Mouse (Mus musculus) thymus, adult 2 months (tissue): ENCODE measurements around the gene Rptor. TPM values are rescaled to one million over a fixed set of nuclear protein-coding genes. Genes with fewer than 3 reads are reported as not detected.

Experiments used
- DNase-seq: peaks from one replicate; pipeline ENCODE4 v3.0.0; 2021
- H3K27ac ChIP-seq: fragments of 200-500 bp; 2 replicates; pipeline ENCODE4 v1.5.1; 2012; ENCODE audit warnings: low read length, control low read depth; ENCODE audit not compliant: control insufficient read depth, insufficient read depth
- H3K27me3 ChIP-seq: fragments of 200-500 bp; 2 replicates; pipeline ENCODE4 v1.6.1; 2012; ENCODE audit warnings: mild to moderate bottlenecking, low read length, moderate library complexity, mixed read lengths; ENCODE audit not compliant: control insufficient read depth, insufficient read depth
- H3K36me3 ChIP-seq: fragments of 200-500 bp; 2 replicates; pipeline ENCODE4 v1.6.1; 2012; ENCODE audit warnings: mild to moderate bottlenecking, low read length, moderate library complexity; ENCODE audit not compliant: control insufficient read depth, insufficient read depth
- H3K4me1 ChIP-seq: fragments of 200-500 bp; replicated peaks from 2 replicates; pipeline ENCODE4 v1.6.1; 2012; ENCODE audit warnings: low read length; ENCODE audit not compliant: control insufficient read depth, insufficient read depth
- H3K4me3 ChIP-seq: fragments of 200-500 bp; 2 replicates; pipeline ENCODE4 v1.5.1; 2012; ENCODE audit warnings: mild to moderate bottlenecking, low read length, control low read depth, moderate library complexity; ENCODE audit not compliant: control insufficient read depth, insufficient read depth
- CTCF ChIP-seq: fragments of 200-500 bp; IDR thresholded peaks from 2 replicates; pipeline ENCODE4 v1.5.1; 2012; ENCODE audit warnings: mild to moderate bottlenecking, control low read depth, low read length, moderate library complexity, borderline replicate concordance; ENCODE audit not compliant: control insufficient read depth, poor library complexity, insufficient read depth; ENCODE audit errors: extremely low read depth
- POLR2A ChIP-seq: fragments of 200-500 bp; IDR thresholded peaks from 2 replicates; pipeline ENCODE4 v1.6.1; 2012; ENCODE audit warnings: mild to moderate bottlenecking, low read length, control low read depth, moderate library complexity; ENCODE audit not compliant: control insufficient read depth, poor library complexity, insufficient read depth; ENCODE audit errors: extremely low read depth
- WGBS: fragments of 180-500 bp; shearing (Covaris S2); methylation state at CpG from one replicate; pipeline ENCODE4 v1.1.7; 2018; 5-methylcytosine and 5-hydroxymethylcytosine counted together
- polyA plus RNA-seq: library from polyadenylated mRNA; depleted of rRNA; stranded (reverse); fragments of >200 nt; gene quantifications from 2 replicates; pipeline ENCODE4 v1.2.3, GENCODE M21; 2012

The Rptor gene
- polyA plus RNA-seq, 1 experiment: 58.7 TPM

GRCm38 (mm10) chr11:119732961-119733656 is 130.4 kb downstream of the Rptor start:
- H3K27me3 ChIP-seq: no peaks in the 10 kb centered on the region
- H3K36me3 ChIP-seq: no peaks in the 10 kb centered on the region
- no peak overlapping the region for H3K4me3 ChIP-seq
- DNase-seq: no peak
- no peak overlapping the region for H3K27ac ChIP-seq
- WGBS: 61% methylated on average over 4 of the region's 4 CpGs
- TF ChIP-seq CTCF (no peak), POLR2A (no peak)
- H3K4me1 ChIP-seq: no peaks in the 10 kb centered on the region

- no peak for TF ChIP-seq CTCF
- Histone ChIP-seq H3K4me1 (no peaks in the 10 kb centered on the region), H3K27ac (no peak overlapping the region), H3K36me3 (no peaks in the 10 kb centered on the region), H3K4me3 (no peak overlapping the region), H3K27me3 (no peaks in the 10 kb centered on the region)
- 99% methylated on average over 7 of the region's 7 CpGs for WGBS
- DNase-seq: no peak
Observed at GRCm38 (mm10) chr11:119733657-119733990, 130.9 kb downstream of the Rptor start.

GRCm38 (mm10) chr11:119735152-119735551 is 132.4 kb downstream of the Rptor start:
- Histone ChIP-seq H3K27me3 (no peaks in the 10 kb centered on the region), H3K27ac (no peak overlapping the region), H3K4me3 (no peak overlapping the region), H3K4me1 (no peaks in the 10 kb centered on the region), H3K36me3 (no peaks in the 10 kb centered on the region)
- no peak for DNase-seq
- WGBS: 87% methylated on average over 2 of the region's 2 CpGs
- TF ChIP-seq POLR2A (no peak), CTCF (no peak)

- TF ChIP-seq CTCF (no peak), POLR2A (no peak)
- Histone ChIP-seq H3K27me3 (no peaks in the 10 kb centered on the region), H3K27ac (no peak overlapping the region), H3K36me3 (no peaks in the 10 kb centered on the region), H3K4me3 (no peak overlapping the region), H3K4me1 (no peaks in the 10 kb centered on the region)
- no peak for DNase-seq
- WGBS: 94% methylated on average over 7 of the region's 7 CpGs
Observed at GRCm38 (mm10) chr11:119738990-119739846, 136.5 kb downstream of the Rptor start.

GRCm38 (mm10) chr11:119741401-119741800 is 138.7 kb downstream of the Rptor start:
- no peak for DNase-seq
- Histone ChIP-seq H3K36me3 (no peaks in the 10 kb centered on the region), H3K27ac (no peak overlapping the region), H3K4me3 (no peak overlapping the region), H3K4me1 (no peaks in the 10 kb centered on the region), H3K27me3 (no peaks in the 10 kb centered on the region)
- 88% methylated on average over 1 of the region's 1 CpGs for WGBS
- TF ChIP-seq CTCF: no peak
- TF ChIP-seq POLR2A: no peak

- TF ChIP-seq POLR2A: no peak
- no peak for TF ChIP-seq CTCF
- WGBS: 97% methylated on average over 4 of the region's 4 CpGs
- Histone ChIP-seq H3K27ac (no peak overlapping the region), H3K36me3 (no peaks in the 10 kb centered on the region), H3K4me3 (no peak overlapping the region), H3K27me3 (no peaks in the 10 kb centered on the region), H3K4me1 (no peaks in the 10 kb centered on the region)
- DNase-seq: no peak
Observed at GRCm38 (mm10) chr11:119744436-119744835, 141.7 kb downstream of the Rptor start.

- WGBS: 98% methylated on average over 7 of the region's 7 CpGs
- Histone ChIP-seq H3K4me3 (no peak overlapping the region), H3K36me3 (no peaks in the 10 kb centered on the region), H3K4me1 (no peaks in the 10 kb centered on the region), H3K27me3 (no peaks in the 10 kb centered on the region), H3K27ac (no peak overlapping the region)
- no peak for DNase-seq
- no peak for TF ChIP-seq POLR2A
- no peak for TF ChIP-seq CTCF
Observed at GRCm38 (mm10) chr11:119745333-119745732, 142.6 kb downstream of the Rptor start.
